ENCODE assay signal across 28 mouse cellular contexts in the genomic region with DNA sequence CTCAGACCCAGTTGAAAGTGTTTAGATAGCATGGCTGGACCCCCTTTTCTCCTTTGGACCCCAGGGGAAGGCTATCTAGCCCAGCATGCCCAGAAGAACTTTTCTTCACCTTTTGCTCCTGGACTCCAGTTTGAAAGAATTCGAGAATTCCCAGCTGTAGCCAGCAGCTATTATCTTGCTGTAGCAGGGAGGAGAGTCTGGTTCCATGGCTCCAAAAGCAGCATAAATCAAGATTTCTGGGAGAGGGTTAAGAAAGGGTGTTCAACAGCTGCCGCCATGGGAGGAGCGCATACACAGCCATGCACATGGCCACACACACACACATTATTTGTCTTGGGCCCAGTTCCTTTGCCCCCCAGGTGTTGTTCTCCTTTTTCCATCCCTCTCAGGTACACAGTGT. TPM values are rescaled to one million over a fixed set of nuclear protein-coding genes. Genes with fewer than 3 reads are reported as not detected.
DNase-seq lines count a peak whose midpoint lies in the region; ATAC-seq lines count a peak whose summit lies in the region.
"Had no signal": no experiment of that assay in that cellular context is flagged by ENCODE, and none has a peak within 500 bp of the region (broad histone marks: within the 10 kb centered on the region; RNA-seq: fewer than 3 reads in every experiment).

No protein-coding gene starts in this region.

- H3K36me3 ChIP-seq in heart, embryonic 12.5 days: no peaks in the 10 kb centered on the region
- no peaks in the 10 kb centered on the region for H3K36me3 ChIP-seq in kidney, embryonic 16.5 days (ENCODE audit: insufficient read depth, low read length)
- H3K36me3 ChIP-seq in embryonic facial prominence, embryonic 12.5 days: no peaks in the 10 kb centered on the region
- H3K36me3 ChIP-seq in limb, embryonic 13.5 days: no peaks in the 10 kb centered on the region
- H3K36me3 ChIP-seq: embryonic facial prominence, embryonic 13.5 days; forebrain, embryonic 10.5 days; forebrain, embryonic 15.5 days; liver, embryonic 13.5 days had no signal

- peaks cover 21% of the 10 kb centered on the region for H3K4me1 ChIP-seq in heart, embryonic 12.5 days (replicated peaks)
- H3K4me1 ChIP-seq in kidney, embryonic 16.5 days (ENCODE audit: insufficient read depth, low read length): peaks cover 31% of the 10 kb centered on the region; the same call in 1 of the 2 replicates
- H3K4me1 ChIP-seq in embryonic facial prominence, embryonic 12.5 days: 0 out of 2 replicates have a peak, but pooled peaks cover 11% of the 10 kb centered on the region
- peaks cover 36% of the 10 kb centered on the region for H3K4me1 ChIP-seq in limb, embryonic 13.5 days

- WGBS in heart, embryonic 12.5 days: 53% methylated on average over 3 of the region's 3 CpGs
- 39% methylated on average over 3 of the region's 3 CpGs for WGBS in kidney, embryonic 16.5 days
- WGBS in embryonic facial prominence, embryonic 12.5 days: 37% methylated on average over 3 of the region's 3 CpGs
- 43% methylated on average over 3 of the region's 3 CpGs for WGBS in limb, embryonic 13.5 days

- no peak overlapping the region for H3K4me3 ChIP-seq in heart, embryonic 12.5 days
- H3K4me3 ChIP-seq in kidney, embryonic 16.5 days (ENCODE audit: low read length): no peak overlapping the region
- no peak overlapping the region for H3K4me3 ChIP-seq in embryonic facial prominence, embryonic 12.5 days
- no peak overlapping the region for H3K4me3 ChIP-seq in limb, embryonic 13.5 days
- H3K4me3 ChIP-seq: embryonic facial prominence, embryonic 13.5 days; forebrain, embryonic 10.5 days; forebrain, embryonic 15.5 days; liver, embryonic 13.5 days had no signal

- DNase-seq in heart, postnatal 4 days: no peak
- DNase-seq in kidney, postnatal 25 days: no peak
- DNase-seq in left cerebral cortex, adult 9 months (ENCODE audit: low spot score in 2 of 2): no peak
- DNase-seq: adrenal gland, postnatal 10 days; cerebellum, adult 9-10 months; cerebellum, postnatal 36 days; gastrocnemius, postnatal 25 days; heart, adult 11 months; kidney, adult 18-20 months; liver, embryonic 13.5 days; lung, adult 18-20 months; lung, postnatal 14 days; right cerebral cortex, postnatal 25 days; thymus, adult 2 months; thymus, postnatal 36 days had no signal

- H3K9me3 ChIP-seq in heart, embryonic 12.5 days (replicated peaks): no peaks in the 10 kb centered on the region; the same call in 1 of the 2 replicates
- no peaks in the 10 kb centered on the region for H3K9me3 ChIP-seq in kidney, embryonic 16.5 days (ENCODE audit: low read length)
- no peaks in the 10 kb centered on the region for H3K9me3 ChIP-seq in embryonic facial prominence, embryonic 12.5 days
- H3K9me3 ChIP-seq in limb, embryonic 13.5 days: no peaks in the 10 kb centered on the region
- H3K9me3 ChIP-seq: embryonic facial prominence, embryonic 13.5 days; forebrain, embryonic 10.5 days; forebrain, embryonic 15.5 days; liver, embryonic 13.5 days had no signal

- no peak overlapping the region for H3K4me2 ChIP-seq in heart, embryonic 12.5 days
- no peak overlapping the region for H3K4me2 ChIP-seq in kidney, embryonic 16.5 days (replicated peaks; ENCODE audit: low read depth, low read length)
- no peak overlapping the region for H3K4me2 ChIP-seq in embryonic facial prominence, embryonic 12.5 days (replicated peaks)
- H3K4me2 ChIP-seq in limb, embryonic 13.5 days (replicated peaks): no peak overlapping the region
- H3K4me2 ChIP-seq: embryonic facial prominence, embryonic 13.5 days; forebrain, embryonic 15.5 days; liver, embryonic 13.5 days; midbrain, embryonic 11.5 days had no signal

- H3K9ac ChIP-seq in heart, embryonic 12.5 days: no peak overlapping the region
- no peak overlapping the region for H3K9ac ChIP-seq in kidney, embryonic 16.5 days (replicated peaks; ENCODE audit: low read length)
- no peak overlapping the region for H3K9ac ChIP-seq in embryonic facial prominence, embryonic 12.5 days
- no peak overlapping the region for H3K9ac ChIP-seq in limb, embryonic 13.5 days
- H3K9ac ChIP-seq: embryonic facial prominence, embryonic 13.5 days; forebrain, embryonic 15.5 days; liver, embryonic 13.5 days had no signal

- H3K27me3 ChIP-seq in heart, embryonic 12.5 days (replicated peaks): no peaks in the 10 kb centered on the region
- H3K27me3 ChIP-seq in kidney, embryonic 16.5 days (ENCODE audit: insufficient read depth, low read length): no peaks in the 10 kb centered on the region; the same call in 1 of the 2 replicates
- no peaks in the 10 kb centered on the region for H3K27me3 ChIP-seq in embryonic facial prominence, embryonic 12.5 days
- H3K27me3 ChIP-seq in limb, embryonic 13.5 days: peaks cover 7% of the 10 kb centered on the region; the same call in 1 of the 2 replicates
- H3K27me3 ChIP-seq: forebrain, embryonic 15.5 days had no signal

- ATAC-seq in heart, embryonic 12.5 days (ENCODE audit: insufficient number of reproducible peaks, low FRiP score): no peak
- ATAC-seq in kidney, embryonic 16.5 days (ENCODE audit: low FRiP score, low TSS enrichment): no peak
- ATAC-seq in embryonic facial prominence, embryonic 12.5 days (ENCODE audit: insufficient number of reproducible peaks, insufficient read depth, low FRiP score, low TSS enrichment): no peak
- ATAC-seq in limb, embryonic 13.5 days (ENCODE audit: low FRiP score, low read depth): no peak
- ATAC-seq in megakaryocyte-erythroid progenitor cell, adult 5-6 weeks (replicated peaks; ENCODE audit: low FRiP score, low TSS enrichment, poor library complexity, severe bottlenecking): no peak
- ATAC-seq: forebrain, embryonic 15.5 days; hindbrain, embryonic 16.5 days; midbrain, embryonic 16.5 days; Patski had no signal

- H3K27ac ChIP-seq in heart, embryonic 12.5 days (ENCODE audit: poor library complexity, severe bottlenecking): peak overlapping the region; percentile 47
- peak overlapping the region; percentile 81 for H3K27ac ChIP-seq in kidney, embryonic 16.5 days (ENCODE audit: low read length)
- peak overlapping the region; percentile 54; the same call in 1 of the 2 replicates for H3K27ac ChIP-seq in embryonic facial prominence, embryonic 12.5 days
- H3K27ac ChIP-seq in limb, embryonic 13.5 days: peak overlapping the region; percentile 52
- H3K27ac ChIP-seq: embryonic facial prominence, embryonic 13.5 days; forebrain, embryonic 10.5 days; forebrain, embryonic 15.5 days; liver, embryonic 13.5 days had no signal

RNA-seq across cellular contexts. Expression of gene Gpc3, which starts 4.1 kb away (rescaled TPM):
- polyA plus RNA-seq in heart, embryonic 12.5 days (2016; fragmentation: Nextera tagmentation; extraction: Ambion mirVana): 598 and 601 TPM in 2 replicates
- total RNA-seq in heart, postnatal 4 days (2021): 10 to 100 TPM; 76.0 to 79.7 TPM
- 969 and 985 TPM in 2 replicates for polyA plus RNA-seq in kidney, embryonic 16.5 days (2015; fragmentation: Nextera tagmentation; extraction: Ambion mirVana)
- polyA plus RNA-seq in embryonic facial prominence, embryonic 12.5 days (2016; fragmentation: Nextera tagmentation; extraction: Ambion mirVana): 863 and 926 TPM in 2 replicates
- polyA plus RNA-seq in limb, embryonic 13.5 days (2015; fragmentation: Nextera tagmentation; extraction: Ambion mirVana): 1,264 and 1,302 TPM in 2 replicates
- not detected in 2 replicates for total RNA-seq in megakaryocyte-erythroid progenitor cell, adult 5-6 weeks (2014; fragmentation: Nextera tagmentation)
- total RNA-seq in megakaryocyte-erythroid progenitor cell, adult 5-6 weeks (2017): not detected in 2 replicates
- total RNA-seq: MEL had no signal
